Mouse (Mus musculus): Measurements from ENCODE around the gene Myh9.

GRCm38 (mm10) chr15:77731605-77732004, 110.4 kb downstream of the Myh9 start:
- TF ChIP-seq CTCF (IDR thresholded peaks at IDR 0.05; ENCODE audit: low read depth) (no peak), EP300 (optimal IDR thresholded peaks at IDR 0.05) (no peak)

Data from stomach, postnatal 0 days (tissue).